Mouse (Mus musculus) CD4-positive, CD25-positive, alpha-beta regulatory T cell (primary cell): ENCODE results near the gene Trmu. TPM values are rescaled to one million over a fixed set of nuclear protein-coding genes. Genes with fewer than 3 reads are reported as not detected.

Source experiments
- polyA plus RNA-seq: library from polyadenylated mRNA; unstranded; fragments of 100-300 nt; shearing (Covaris generic); gene quantifications from one replicate; pipeline ENCODE4 v1.2.1, GENCODE M21; 2017

Gene Trmu
- 51.0 TPM for polyA plus RNA-seq

GRCm38 (mm10) chr15:85878848-85879497, at the start of gene Trmu:
Gene Trmu, plus strand, starts transcription at chr15:85879312.

DNA sequence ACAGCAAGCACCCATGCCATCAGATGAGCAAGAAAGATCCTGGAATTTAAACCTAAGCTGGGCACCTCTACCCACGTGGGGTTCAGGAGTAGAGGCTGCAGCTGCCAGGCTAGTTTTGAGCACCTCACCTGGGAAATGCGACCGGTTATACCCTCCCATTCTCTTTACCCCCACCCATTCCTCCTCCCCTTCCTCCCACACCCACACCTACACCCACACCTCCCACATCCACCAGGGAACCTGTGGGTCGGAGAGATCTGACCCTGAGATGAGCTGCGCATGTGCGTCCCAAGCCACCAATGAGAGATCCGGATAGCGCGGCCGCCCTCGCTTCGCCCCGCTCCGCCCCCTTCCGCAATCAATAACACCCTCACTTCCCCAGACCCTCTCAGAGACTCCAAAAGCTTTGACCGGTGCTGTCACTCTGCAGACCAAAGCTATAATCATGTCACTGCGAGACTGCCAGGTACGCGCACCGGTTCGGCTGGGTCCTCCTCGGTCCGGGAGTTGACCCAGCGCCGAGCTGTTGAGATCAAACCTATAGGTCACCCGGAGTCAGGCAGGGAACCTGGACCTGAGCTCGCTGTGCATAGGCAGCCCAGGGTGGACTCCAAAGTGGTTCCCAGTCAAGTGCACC, 47.0 kb upstream of the Trmu start, which contains the start of gene Ttc38:
TSS of gene Ttc38 (plus strand) at position 353 of the 637 bp plus-strand sequence.

DNA sequence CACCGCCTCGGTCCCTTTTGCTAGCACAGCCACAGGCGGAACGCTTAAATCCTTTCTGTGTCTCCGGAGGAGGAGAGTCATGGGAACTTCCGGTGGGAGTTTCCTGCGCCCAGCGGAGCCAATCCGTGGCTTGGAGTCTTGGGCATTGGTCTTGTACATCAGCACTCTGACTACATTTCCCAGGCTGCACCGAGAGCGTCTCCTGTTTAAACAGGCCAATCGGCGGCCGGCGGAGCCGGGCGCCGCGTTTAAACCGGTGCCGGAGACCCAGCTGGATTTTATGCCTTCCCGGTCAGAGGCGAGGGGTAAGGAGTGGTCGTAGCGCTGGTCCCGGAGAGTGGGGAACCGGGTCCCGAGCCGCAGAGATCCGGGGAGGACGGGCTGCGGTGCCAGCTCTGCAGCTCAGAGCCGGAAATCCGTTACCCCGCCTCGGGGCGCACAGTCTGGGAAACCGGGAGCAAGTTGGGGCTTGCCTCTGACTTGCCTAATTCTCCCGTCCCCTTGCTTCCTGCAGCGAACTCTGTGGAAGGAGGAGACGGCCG, 19.6 kb upstream of the Trmu start, which contains the start of gene Gtse1:
TSS of gene Gtse1 (plus strand) at position 256 of the 542 bp plus-strand sequence.

Other genes starting within 250 kb of the Trmu start
- not detected for gene Ppara, start 144.3 kb upstream of the Trmu start, polyA plus RNA-seq
- gene Cdpf1, start 67.6 kb upstream of the Trmu start, polyA plus RNA-seq, result 39.5 TPM
- gene Pkdrej, start 57.6 kb upstream of the Trmu start, polyA plus RNA-seq, result not detected
- 20.7 TPM for gene Ttc38, start 47.0 kb upstream of the Trmu start, polyA plus RNA-seq
- 3.8 TPM for gene Gtse1, start 19.6 kb upstream of the Trmu start, polyA plus RNA-seq
- gene Celsr1, start 154.5 kb downstream of the Trmu start, polyA plus RNA-seq, result 9.8 TPM
- 125 TPM for gene Gramd4, start 178.4 kb downstream of the Trmu start, polyA plus RNA-seq